Mouse (Mus musculus): ENCODE measurements around the gene Nos1. TPM values are rescaled to one million over a fixed set of nuclear protein-coding genes. Genes with fewer than 3 reads are reported as not detected.

The Nos1 gene
- polyA plus RNA-seq, 1 experiment from 2014 or later: 0.11 TPM

GRCm38 (mm10) chr5:117987891-117988290, 207.1 kb downstream of the Nos1 start:
- Histone ChIP-seq H3K4me1 (ENCODE audit: insufficient read depth) (no peaks in the 10 kb centered on the region), H3K27ac (ENCODE audit: low read depth) (no peak overlapping the region), H3K27me3 (ENCODE audit: insufficient read depth, low read length) (no peaks in the 10 kb centered on the region), H3K36me3 (ENCODE audit: insufficient read depth) (peaks cover 99% of the 10 kb centered on the region), H3K9me3 (ENCODE audit: low read depth, low read length) (no peaks in the 10 kb centered on the region), H3K9ac (no peak overlapping the region), H3K4me3 (ENCODE audit: low read depth, low read length) (no peak overlapping the region), H3K4me2 (no peak overlapping the region)
- no peak for TF ChIP-seq CTCF (IDR thresholded peaks at IDR 0.05; ENCODE audit: low read depth)
- WGBS: 84% methylated on average over 3 of the region's 3 CpGs
- no peak for DNase-seq
- no peak for ATAC-seq (ENCODE audit: insufficient read depth)

GRCm38 (mm10) chr5:117988367-117988766, 207.5 kb downstream of the Nos1 start:
- Histone ChIP-seq H3K9me3 (ENCODE audit: low read depth, low read length) (no peaks in the 10 kb centered on the region), H3K27me3 (ENCODE audit: insufficient read depth, low read length) (no peaks in the 10 kb centered on the region), H3K9ac (no peak overlapping the region), H3K36me3 (ENCODE audit: insufficient read depth) (peaks cover 99% of the 10 kb centered on the region), H3K4me3 (ENCODE audit: low read depth, low read length) (no peak overlapping the region), H3K4me1 (ENCODE audit: insufficient read depth) (no peaks in the 10 kb centered on the region), H3K27ac (ENCODE audit: low read depth) (no peak overlapping the region), H3K4me2 (no peak overlapping the region)
- WGBS: 55% methylated on average over 9 of the region's 9 CpGs
- ATAC-seq (ENCODE audit: insufficient read depth): no peak
- no peak for TF ChIP-seq CTCF (IDR thresholded peaks at IDR 0.05; ENCODE audit: low read depth)
- DNase-seq: no peak

GRCm38 (mm10) chr5:117989773-117990172, 208.9 kb downstream of the Nos1 start:
- Histone ChIP-seq H3K36me3 (ENCODE audit: insufficient read depth) (peaks cover 99% of the 10 kb centered on the region), H3K27ac (ENCODE audit: low read depth) (no peak overlapping the region), H3K4me2 (no peak overlapping the region), H3K4me3 (ENCODE audit: low read depth, low read length) (no peak overlapping the region), H3K27me3 (ENCODE audit: insufficient read depth, low read length) (no peaks in the 10 kb centered on the region), H3K9me3 (ENCODE audit: low read depth, low read length) (no peaks in the 10 kb centered on the region), H3K4me1 (ENCODE audit: insufficient read depth) (no peaks in the 10 kb centered on the region), H3K9ac (no peak overlapping the region)
- 79% methylated on average over 6 of the region's 6 CpGs for WGBS
- no peak for TF ChIP-seq CTCF (IDR thresholded peaks at IDR 0.05; ENCODE audit: low read depth)
- ATAC-seq (ENCODE audit: insufficient read depth) (no peak), DNase-seq (no peak)

GRCm38 (mm10) chr5:117990957-117991356, 210.1 kb downstream of the Nos1 start:
- Histone ChIP-seq H3K9ac (no peak overlapping the region), H3K27ac (ENCODE audit: low read depth) (no peak overlapping the region), H3K27me3 (ENCODE audit: insufficient read depth, low read length) (no peaks in the 10 kb centered on the region), H3K4me3 (ENCODE audit: low read depth, low read length) (no peak overlapping the region), H3K9me3 (ENCODE audit: low read depth, low read length) (no peaks in the 10 kb centered on the region), H3K4me1 (ENCODE audit: insufficient read depth) (no peaks in the 10 kb centered on the region), H3K4me2 (no peak overlapping the region), H3K36me3 (ENCODE audit: insufficient read depth) (peaks cover 99% of the 10 kb centered on the region)
- 88% methylated on average over 3 of the region's 3 CpGs for WGBS
- TF ChIP-seq CTCF (IDR thresholded peaks at IDR 0.05; ENCODE audit: low read depth): no peak
- DNase-seq (no peak), ATAC-seq (ENCODE audit: insufficient read depth) (no peak)

- Histone ChIP-seq H3K4me2 (no peak overlapping the region), H3K27me3 (ENCODE audit: insufficient read depth, low read length) (no peaks in the 10 kb centered on the region), H3K4me1 (ENCODE audit: insufficient read depth) (no peaks in the 10 kb centered on the region), H3K4me3 (ENCODE audit: low read depth, low read length) (no peak overlapping the region), H3K27ac (ENCODE audit: low read depth) (no peak overlapping the region), H3K9ac (no peak overlapping the region), H3K9me3 (ENCODE audit: low read depth, low read length) (no peaks in the 10 kb centered on the region), H3K36me3 (ENCODE audit: insufficient read depth) (peaks cover 98% of the 10 kb centered on the region)
- WGBS: 91% methylated on average over 6 of the region's 6 CpGs
- ATAC-seq (ENCODE audit: insufficient read depth) (no peak), DNase-seq (no peak)
- TF ChIP-seq CTCF (IDR thresholded peaks at IDR 0.05; ENCODE audit: low read depth): no peak
These were observed 212.7 kb downstream of the Nos1 start for GRCm38 (mm10) chr5:117993550-117993949.

GRCm38 (mm10) chr5:117995372-117995901, 214.6 kb downstream of the Nos1 start:
- no peaks in the 10 kb centered on the region for H3K9me3 ChIP-seq (ENCODE audit: low read depth, low read length)
- no peak overlapping the region for H3K4me3 ChIP-seq (ENCODE audit: low read depth, low read length)
- no peaks in the 10 kb centered on the region for H3K4me1 ChIP-seq (ENCODE audit: insufficient read depth)
- WGBS: 83% methylated on average over 8 of the region's 8 CpGs
- H3K27ac ChIP-seq (ENCODE audit: low read depth): no peak overlapping the region
- ATAC-seq (ENCODE audit: insufficient read depth) (no peak), DNase-seq (no peak)
- peaks cover 98% of the 10 kb centered on the region for H3K36me3 ChIP-seq (ENCODE audit: insufficient read depth)
- H3K4me2 ChIP-seq: no peak overlapping the region
- H3K9ac ChIP-seq: no peak overlapping the region
- H3K27me3 ChIP-seq (ENCODE audit: insufficient read depth, low read length): no peaks in the 10 kb centered on the region
- TF ChIP-seq CTCF (IDR thresholded peaks at IDR 0.05; ENCODE audit: low read depth): no peak

- ATAC-seq (ENCODE audit: insufficient read depth) (no peak), DNase-seq (no peak)
- Histone ChIP-seq H3K4me2 (no peak overlapping the region), H3K27ac (ENCODE audit: low read depth) (no peak overlapping the region), H3K27me3 (ENCODE audit: insufficient read depth, low read length) (no peaks in the 10 kb centered on the region), H3K4me3 (ENCODE audit: low read depth, low read length) (no peak overlapping the region), H3K9ac (no peak overlapping the region), H3K9me3 (ENCODE audit: low read depth, low read length) (no peaks in the 10 kb centered on the region), H3K4me1 (ENCODE audit: insufficient read depth) (no peaks in the 10 kb centered on the region), H3K36me3 (ENCODE audit: insufficient read depth) (peaks cover 98% of the 10 kb centered on the region)
- no peak for TF ChIP-seq CTCF (IDR thresholded peaks at IDR 0.05; ENCODE audit: low read depth)
- WGBS: 78% methylated on average over 6 of the region's 6 CpGs
These were observed 215.1 kb downstream of the Nos1 start for GRCm38 (mm10) chr5:117995911-117996310.

- ATAC-seq (ENCODE audit: insufficient read depth) (no peak), DNase-seq (no peak)
- Histone ChIP-seq H3K36me3 (ENCODE audit: insufficient read depth) (peaks cover 98% of the 10 kb centered on the region), H3K4me2 (no peak overlapping the region), H3K9me3 (ENCODE audit: low read depth, low read length) (no peaks in the 10 kb centered on the region), H3K4me1 (ENCODE audit: insufficient read depth) (no peaks in the 10 kb centered on the region), H3K9ac (no peak overlapping the region), H3K4me3 (ENCODE audit: low read depth, low read length) (no peak overlapping the region), H3K27ac (ENCODE audit: low read depth) (no peak overlapping the region), H3K27me3 (ENCODE audit: insufficient read depth, low read length) (no peaks in the 10 kb centered on the region)
- 83% methylated on average over 6 of the region's 6 CpGs for WGBS
- TF ChIP-seq CTCF (IDR thresholded peaks at IDR 0.05; ENCODE audit: low read depth): no peak
These were observed 215.7 kb downstream of the Nos1 start for GRCm38 (mm10) chr5:117996581-117996980.
